Mouse (Mus musculus): ENCODE measurements around the gene Deup1. TPM values are rescaled to one million over a fixed set of nuclear protein-coding genes. Genes with fewer than 3 reads are reported as not detected.

Deup1 gene
- polyA plus RNA-seq, 1 experiment from 2014 or later, result 0.13 TPM

GRCm38 (mm10) chr9:15533336-15534070 lies 94.2 kb downstream of the Deup1 start:
- H3K4me2 ChIP-seq (ENCODE audit: low read depth, low read length), result peak overlapping the region; percentile 65
- no peaks in the 10 kb centered on the region for H3K9me3 ChIP-seq (ENCODE audit: low read length)
- ATAC-seq (peak; percentile 11; the same call in 1 of the 2 replicates), DNase-seq (peak; percentile 38)
- H3K9ac ChIP-seq (replicated peaks), result no peak overlapping the region
- H3K4me1 ChIP-seq (ENCODE audit: insufficient read depth), result peaks cover 45% of the 10 kb centered on the region
- H3K27me3 ChIP-seq (ENCODE audit: insufficient read depth, low read length), result no peaks in the 10 kb centered on the region
- peak overlapping the region; percentile 74; the same call in 1 of the 2 replicates for H3K27ac ChIP-seq (ENCODE audit: low read depth)
- no peaks in the 10 kb centered on the region for H3K36me3 ChIP-seq (replicated peaks; ENCODE audit: insufficient read depth, low read length)
- 58% methylated on average over 11 of the region's 11 CpGs for WGBS (ENCODE audit: insufficient replicate concordance)
- TF ChIP-seq EP300 (IDR thresholded peaks at IDR 0.05; ENCODE audit: low read depth), result no peak
- no peak for TF ChIP-seq CTCF (IDR thresholded peaks at IDR 0.05; ENCODE audit: low read depth)
- no peak overlapping the region for H3K4me3 ChIP-seq (ENCODE audit: low read depth, low read length)

DNA sequence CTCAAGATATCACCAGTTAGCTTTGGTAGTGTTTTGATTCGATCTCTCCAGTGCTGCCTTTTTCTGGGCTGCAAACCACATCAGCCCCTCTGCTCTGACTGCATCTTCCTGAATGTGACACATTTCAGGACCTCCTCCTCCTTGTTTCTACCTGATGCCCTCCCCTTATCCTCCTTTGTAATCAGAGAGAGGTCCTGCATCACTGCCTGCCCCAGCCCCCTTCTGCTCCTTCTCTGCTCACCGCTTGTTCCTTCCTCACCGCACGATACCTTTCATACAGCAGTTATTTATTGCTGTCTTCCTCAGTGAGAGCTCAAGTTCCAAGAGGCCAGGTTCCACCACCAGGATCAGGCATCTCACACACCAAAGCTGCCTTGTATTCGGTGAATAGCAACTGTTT lies 96.5 kb downstream of the Deup1 start:
- TF ChIP-seq CTCF (IDR thresholded peaks at IDR 0.05; ENCODE audit: low read depth), result no peak
- TF ChIP-seq EP300 (IDR thresholded peaks at IDR 0.05; ENCODE audit: low read depth), result no peak
- ATAC-seq (no peak), DNase-seq (no peak)
- Histone ChIP-seq H3K4me2 (ENCODE audit: low read depth, low read length) (no peak overlapping the region), H3K4me3 (ENCODE audit: low read depth, low read length) (no peak overlapping the region), H3K27me3 (ENCODE audit: insufficient read depth, low read length) (no peaks in the 10 kb centered on the region), H3K4me1 (ENCODE audit: insufficient read depth) (peaks cover 36% of the 10 kb centered on the region), H3K9me3 (ENCODE audit: low read length) (no peaks in the 10 kb centered on the region), H3K9ac (replicated peaks) (no peak overlapping the region), H3K27ac (ENCODE audit: low read depth) (no peak overlapping the region), H3K36me3 (replicated peaks; ENCODE audit: insufficient read depth, low read length) (0 out of 2 replicates have a peak, but pooled peaks cover 2% of the 10 kb centered on the region)
- 71% methylated on average over 5 of the region's 5 CpGs for WGBS (ENCODE audit: insufficient replicate concordance)

- DNase-seq (no peak), ATAC-seq (no peak)
- Histone ChIP-seq H3K9me3 (ENCODE audit: low read length) (no peaks in the 10 kb centered on the region), H3K9ac (replicated peaks) (no peak overlapping the region), H3K27me3 (ENCODE audit: insufficient read depth, low read length) (no peaks in the 10 kb centered on the region), H3K36me3 (replicated peaks; ENCODE audit: insufficient read depth, low read length) (0 out of 2 replicates have a peak, but pooled peaks cover 2% of the 10 kb centered on the region), H3K4me2 (ENCODE audit: low read depth, low read length) (no peak overlapping the region), H3K4me3 (ENCODE audit: low read depth, low read length) (no peak overlapping the region), H3K27ac (ENCODE audit: low read depth) (no peak overlapping the region), H3K4me1 (ENCODE audit: insufficient read depth) (peaks cover 31% of the 10 kb centered on the region)
- TF ChIP-seq EP300 (IDR thresholded peaks at IDR 0.05; ENCODE audit: low read depth), result no peak
- no peak for TF ChIP-seq CTCF (IDR thresholded peaks at IDR 0.05; ENCODE audit: low read depth)
- 65% methylated on average over 2 of the region's 2 CpGs for WGBS (ENCODE audit: insufficient replicate concordance)
Measured at GRCm38 (mm10) chr9:15529965-15530320, 97.8 kb downstream of the Deup1 start.

GRCm38 (mm10) chr9:15529275-15529964 lies 98.3 kb downstream of the Deup1 start:
- no peak overlapping the region; the same call in 1 of the 2 replicates for H3K27ac ChIP-seq (ENCODE audit: low read depth)
- no peak overlapping the region for H3K9ac ChIP-seq (replicated peaks)
- peak; percentile 71 for ATAC-seq
- TF ChIP-seq CTCF (IDR thresholded peaks at IDR 0.05; ENCODE audit: low read depth), result no peak
- TF ChIP-seq EP300 (IDR thresholded peaks at IDR 0.05; ENCODE audit: low read depth), result no peak
- no peaks in the 10 kb centered on the region for H3K27me3 ChIP-seq (ENCODE audit: insufficient read depth, low read length)
- WGBS (ENCODE audit: insufficient replicate concordance), result 53% methylated on average over 8 of the region's 8 CpGs
- no peaks in the 10 kb centered on the region for H3K9me3 ChIP-seq (ENCODE audit: low read length)
- 0 out of 2 replicates have a peak, but pooled peaks cover 2% of the 10 kb centered on the region for H3K36me3 ChIP-seq (replicated peaks; ENCODE audit: insufficient read depth, low read length)
- DNase-seq, result peak; percentile 70
- no peak overlapping the region for H3K4me2 ChIP-seq (ENCODE audit: low read depth, low read length)
- peaks cover 30% of the 10 kb centered on the region for H3K4me1 ChIP-seq (ENCODE audit: insufficient read depth)
- no peak overlapping the region for H3K4me3 ChIP-seq (ENCODE audit: low read depth, low read length)

DNA sequence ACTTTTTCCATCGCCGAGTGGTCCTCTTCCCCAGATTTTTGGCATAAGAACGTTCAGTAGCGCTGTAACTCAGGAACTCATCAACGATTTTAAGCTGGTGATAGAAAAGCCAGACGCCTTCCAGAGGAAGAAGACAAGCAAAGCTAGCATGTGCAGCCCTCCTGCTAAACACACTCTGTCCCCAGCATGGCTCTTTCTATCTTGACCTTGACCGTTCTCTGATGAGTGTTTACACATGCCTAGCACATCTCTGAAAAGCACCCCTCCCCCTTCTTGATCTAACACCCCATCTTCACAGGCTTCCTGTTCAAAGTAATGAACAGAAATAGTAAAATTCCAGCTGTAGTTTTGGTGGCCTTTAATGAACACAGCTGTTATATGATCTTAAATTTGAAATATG lies 99.4 kb downstream of the Deup1 start:
- WGBS (ENCODE audit: insufficient replicate concordance), result 74% methylated on average over 7 of the region's 7 CpGs
- Histone ChIP-seq H3K27ac (ENCODE audit: low read depth) (no peak overlapping the region), H3K36me3 (replicated peaks; ENCODE audit: insufficient read depth, low read length) (0 out of 2 replicates have a peak, but pooled peaks cover 2% of the 10 kb centered on the region), H3K4me2 (ENCODE audit: low read depth, low read length) (no peak overlapping the region), H3K4me1 (ENCODE audit: insufficient read depth) (peaks cover 27% of the 10 kb centered on the region), H3K4me3 (ENCODE audit: low read depth, low read length) (no peak overlapping the region), H3K27me3 (ENCODE audit: insufficient read depth, low read length) (no peaks in the 10 kb centered on the region), H3K9me3 (ENCODE audit: low read length) (no peaks in the 10 kb centered on the region), H3K9ac (replicated peaks) (no peak overlapping the region)
- TF ChIP-seq EP300 (IDR thresholded peaks at IDR 0.05; ENCODE audit: low read depth), result no peak
- TF ChIP-seq CTCF (IDR thresholded peaks at IDR 0.05; ENCODE audit: low read depth), result no peak
- DNase-seq (no peak), ATAC-seq (no peak)

- Histone ChIP-seq H3K9ac (replicated peaks) (no peak overlapping the region), H3K9me3 (ENCODE audit: low read length) (no peaks in the 10 kb centered on the region), H3K27ac (ENCODE audit: low read depth) (no peak overlapping the region), H3K4me3 (ENCODE audit: low read depth, low read length) (no peak overlapping the region), H3K4me1 (ENCODE audit: insufficient read depth) (peaks cover 25% of the 10 kb centered on the region), H3K36me3 (replicated peaks; ENCODE audit: insufficient read depth, low read length) (0 out of 2 replicates have a peak, but pooled peaks cover 2% of the 10 kb centered on the region), H3K4me2 (ENCODE audit: low read depth, low read length) (no peak overlapping the region), H3K27me3 (ENCODE audit: insufficient read depth, low read length) (no peaks in the 10 kb centered on the region)
- TF ChIP-seq EP300 (IDR thresholded peaks at IDR 0.05; ENCODE audit: low read depth) (no peak), CTCF (IDR thresholded peaks at IDR 0.05; ENCODE audit: low read depth) (no peak)
- 71% methylated on average over 6 of the region's 6 CpGs for WGBS (ENCODE audit: insufficient replicate concordance)
- ATAC-seq, result no peak
- no peak for DNase-seq
Measured at GRCm38 (mm10) chr9:15527846-15528245, 99.9 kb downstream of the Deup1 start.

Measured in liver, postnatal 0 days (tissue).